Mouse (Mus musculus): ENCODE results near the gene Ppp1r14c.
"Not testable (repeated sequence)": the region's sequence is repeated elsewhere in the genome, so short reads cannot be mapped to it uniquely, and the experiment has no call there.

The Ppp1r14c gene

DNA sequence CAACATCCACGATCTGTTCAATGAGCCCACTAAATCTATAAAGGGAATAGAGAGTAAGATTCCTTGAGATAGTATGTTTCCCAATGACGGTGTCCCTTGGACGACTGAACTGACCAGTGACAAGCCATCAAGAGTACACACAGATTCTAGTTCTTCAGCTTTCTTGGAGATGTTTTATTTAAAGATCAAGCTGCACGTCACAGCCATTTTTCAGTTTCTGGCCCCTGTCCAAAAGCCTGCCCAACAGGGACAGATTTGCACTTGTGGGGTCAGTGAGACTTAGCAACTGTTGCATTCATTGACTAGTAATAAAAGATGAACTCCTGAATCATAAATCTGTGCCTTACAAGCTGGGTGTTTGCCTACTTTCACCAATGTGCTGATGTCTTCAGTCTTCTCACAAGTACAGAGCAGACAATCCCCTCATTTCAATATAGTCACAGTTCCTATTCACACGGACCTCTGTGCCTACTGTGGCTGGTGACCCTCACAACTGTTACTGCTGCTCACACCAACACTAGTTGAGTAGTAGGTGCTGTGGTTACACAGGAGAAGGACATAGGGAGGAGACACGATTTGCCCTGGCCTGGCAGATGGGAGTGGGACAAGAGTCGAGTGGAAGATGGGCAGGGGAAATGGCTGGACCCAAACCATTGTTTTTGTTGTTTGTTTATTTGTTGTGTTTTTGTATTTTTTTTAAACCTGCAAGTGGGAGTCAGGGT lies 37.7 kb downstream of the Ppp1r14c start:
- peak in 1 of 2 experiments; percentile 5 for DNase-seq

DNA sequence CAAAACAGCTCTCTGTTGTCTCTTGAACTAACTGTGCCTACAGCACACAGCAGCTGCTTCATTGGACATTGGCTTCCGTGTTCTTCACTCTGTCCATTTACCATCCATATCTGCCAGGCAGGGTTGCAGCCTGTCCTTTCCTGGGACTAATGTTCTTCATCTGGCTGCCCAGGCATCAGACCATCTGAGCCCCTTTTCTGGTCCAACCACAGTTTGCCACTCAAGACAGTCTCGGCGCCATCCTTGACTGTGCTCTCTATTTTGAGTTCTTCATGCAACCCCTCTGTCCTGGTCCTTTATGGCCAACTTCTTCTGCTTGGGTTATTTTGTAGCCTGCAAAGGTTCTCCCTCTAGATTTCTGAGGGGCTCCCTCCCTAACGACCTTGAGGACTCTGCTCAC lies 38.5 kb downstream of the Ppp1r14c start:
- no peak for DNase-seq

DNA sequence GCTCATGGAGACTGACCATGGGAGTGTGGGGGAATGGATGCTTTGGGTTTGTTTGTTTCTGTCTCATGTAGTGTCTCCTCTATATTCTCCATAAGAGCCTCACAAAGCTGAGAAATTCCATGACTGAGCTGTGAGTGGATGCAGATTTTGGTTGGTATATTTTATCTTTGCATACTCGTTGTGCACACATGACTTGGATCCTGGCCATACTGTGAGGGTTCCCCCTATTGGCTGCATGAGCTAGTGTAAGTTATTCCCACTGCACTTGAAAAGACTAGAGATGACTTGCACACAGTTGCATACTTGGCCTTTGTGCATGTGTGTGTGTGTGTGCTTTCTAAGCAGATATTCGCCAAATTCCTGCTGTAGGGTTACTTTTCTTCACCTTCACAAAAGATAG lies 40.4 kb downstream of the Ppp1r14c start:
- DNase-seq: no peak

DNA sequence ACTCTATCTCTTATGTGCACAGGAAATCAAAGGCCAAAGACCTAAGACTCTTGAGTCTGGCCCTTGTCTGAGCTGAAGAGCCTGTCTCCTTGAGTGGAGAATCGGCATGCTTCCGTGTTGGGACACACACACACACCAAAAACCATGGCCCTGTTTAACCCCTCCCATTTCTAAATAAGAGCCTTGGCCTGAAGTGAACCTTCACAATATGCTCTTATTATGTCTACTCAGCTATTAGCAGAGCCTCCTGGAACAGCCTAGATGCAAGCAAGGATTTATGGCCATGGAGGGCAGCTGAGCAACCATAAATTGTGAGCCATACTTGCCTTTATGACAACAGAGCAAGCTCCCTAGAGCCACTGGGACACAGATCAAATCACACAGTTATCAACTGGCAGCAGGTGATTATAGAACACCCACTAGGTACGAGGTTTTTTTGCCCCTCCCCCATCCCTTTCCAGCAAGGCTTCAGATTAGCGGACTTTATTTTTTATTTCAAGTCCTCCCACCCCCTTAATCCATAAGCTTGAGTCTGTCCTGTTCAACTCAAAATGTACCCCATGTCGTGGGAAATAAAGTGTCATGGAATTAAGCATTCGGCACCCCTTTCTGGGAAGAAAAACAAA lies 42.3 kb downstream of the Ppp1r14c start:
- DNase-seq: peak; percentile 4 to 27

DNA sequence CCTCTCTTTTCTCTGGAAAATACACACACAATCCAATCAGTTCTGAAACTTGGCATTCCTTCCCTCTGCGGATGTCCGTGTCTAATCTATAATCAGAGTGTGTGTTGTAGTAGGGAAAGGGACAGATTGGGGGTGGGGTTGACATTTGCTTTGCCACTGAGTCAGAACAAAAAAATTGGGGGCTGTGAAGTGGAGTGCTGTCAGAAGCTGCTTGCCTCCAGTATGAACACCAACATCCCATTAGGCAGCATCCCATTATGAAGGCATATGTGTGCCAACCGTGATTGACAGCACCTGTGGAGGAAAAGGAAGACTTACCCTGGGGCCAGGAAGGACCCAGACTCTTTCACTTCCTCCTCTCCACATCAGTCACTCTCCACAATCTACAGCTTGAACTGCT lies 42.8 kb downstream of the Ppp1r14c start:
- no peak for DNase-seq

DNA sequence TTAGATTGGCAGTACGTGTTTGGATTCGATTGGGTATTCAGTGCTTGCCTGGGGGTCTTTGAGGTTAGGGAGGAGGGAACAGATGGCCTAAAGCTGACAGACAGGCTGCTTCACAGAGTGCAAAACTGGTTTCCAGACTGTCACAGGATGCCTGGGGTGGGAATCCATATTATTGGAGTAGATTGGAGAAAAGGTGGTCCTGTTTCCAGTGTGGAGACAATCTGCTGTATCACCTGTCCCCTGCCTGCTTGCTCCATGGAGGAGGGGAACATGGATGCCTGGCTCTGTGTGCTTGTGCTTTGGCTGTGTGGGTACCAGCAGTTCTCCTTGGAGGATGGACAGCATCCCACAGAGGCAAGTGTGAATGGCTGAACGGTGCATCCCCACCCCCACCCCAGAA lies 45.4 kb downstream of the Ppp1r14c start:
- no peak for DNase-seq

- DNase-seq: no peak
These were observed 45.8 kb downstream of the Ppp1r14c start for GRCm38 (mm10) chr10:3411639-3412038.

GRCm38 (mm10) chr10:3414813-3415212 lies 49.0 kb downstream of the Ppp1r14c start:
- DNase-seq: no peak

DNA sequence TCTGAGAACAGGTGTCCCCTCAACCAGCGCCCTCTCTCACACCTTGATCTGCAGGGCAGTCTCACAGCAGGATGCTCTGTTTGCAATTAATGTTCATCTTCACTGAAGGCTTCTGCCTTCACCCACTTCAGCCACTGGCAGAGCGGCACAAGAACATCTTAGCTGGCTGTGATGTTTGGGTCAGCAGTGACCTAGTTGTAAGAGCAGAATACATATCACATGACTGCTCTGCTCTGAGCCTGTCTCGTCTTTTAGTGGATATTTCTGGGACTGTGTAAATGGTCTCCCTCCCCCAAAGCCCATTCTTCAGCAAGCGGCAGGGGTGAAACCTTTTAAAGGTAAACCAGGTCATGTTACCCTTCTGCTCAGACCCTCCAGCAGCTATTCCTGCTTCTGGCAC lies 50.7 kb downstream of the Ppp1r14c start:
- DNase-seq: no peak

DNA sequence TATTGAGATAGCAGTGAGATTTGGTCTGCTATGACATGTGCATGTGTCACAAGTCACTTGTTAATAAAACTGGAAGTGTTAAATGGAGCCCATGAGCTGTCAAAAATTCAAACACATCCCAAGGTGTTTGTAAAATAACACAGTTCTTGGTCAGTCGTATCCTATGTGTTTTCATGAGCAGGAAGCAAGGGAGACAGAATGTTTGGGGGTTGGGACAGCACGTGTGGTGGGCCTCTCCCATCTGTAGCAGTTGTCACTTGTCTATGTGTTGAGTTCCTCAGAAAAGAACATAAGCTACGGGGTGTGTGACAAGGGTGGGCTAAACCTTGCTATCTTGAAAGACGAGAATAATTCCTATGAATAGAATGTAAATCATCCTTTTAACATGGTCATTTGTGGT lies 51.6 kb downstream of the Ppp1r14c start:
- DNase-seq: no peak

GRCm38 (mm10) chr10:3424016-3424415 lies 58.2 kb downstream of the Ppp1r14c start:
- DNase-seq: no peak

GRCm38 (mm10) chr10:3427689-3428399 lies 62.0 kb downstream of the Ppp1r14c start:
- peak in 1 of 2 experiments; percentile 5 for DNase-seq

DNA sequence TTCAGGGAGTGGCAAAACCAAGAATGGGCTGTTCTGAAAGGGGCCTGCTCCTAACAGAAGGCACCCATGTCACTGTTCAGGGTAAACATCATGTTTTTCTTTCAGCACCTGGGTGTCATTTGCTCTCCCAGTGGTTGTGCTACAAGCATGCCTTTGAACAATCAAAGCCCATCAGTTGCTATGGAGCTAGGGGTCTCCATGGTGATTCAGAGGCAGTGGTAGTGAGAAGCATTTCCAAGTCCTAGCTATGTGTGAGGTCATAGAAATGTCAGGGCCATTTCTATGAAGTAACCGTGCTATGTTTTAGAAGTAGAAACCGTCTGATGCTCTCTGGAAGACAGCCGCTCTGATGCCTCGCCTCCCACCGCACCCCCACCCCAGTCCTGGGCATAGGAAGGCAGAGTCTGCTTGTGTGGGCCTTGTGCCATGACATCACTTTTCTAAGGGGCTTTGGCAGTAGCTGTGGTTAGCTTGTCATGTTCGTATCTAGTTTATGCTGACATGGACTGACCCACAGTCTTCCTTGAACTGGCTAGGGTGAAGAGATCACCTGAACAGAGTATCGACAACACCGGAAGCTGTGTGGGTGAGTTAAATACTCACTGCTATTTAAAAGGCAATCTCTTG lies 69.1 kb downstream of the Ppp1r14c start:
- no peak for DNase-seq

- DNase-seq: no peak
These were observed 75.0 kb downstream of the Ppp1r14c start for GRCm38 (mm10) chr10:3440722-3441471.

DNA sequence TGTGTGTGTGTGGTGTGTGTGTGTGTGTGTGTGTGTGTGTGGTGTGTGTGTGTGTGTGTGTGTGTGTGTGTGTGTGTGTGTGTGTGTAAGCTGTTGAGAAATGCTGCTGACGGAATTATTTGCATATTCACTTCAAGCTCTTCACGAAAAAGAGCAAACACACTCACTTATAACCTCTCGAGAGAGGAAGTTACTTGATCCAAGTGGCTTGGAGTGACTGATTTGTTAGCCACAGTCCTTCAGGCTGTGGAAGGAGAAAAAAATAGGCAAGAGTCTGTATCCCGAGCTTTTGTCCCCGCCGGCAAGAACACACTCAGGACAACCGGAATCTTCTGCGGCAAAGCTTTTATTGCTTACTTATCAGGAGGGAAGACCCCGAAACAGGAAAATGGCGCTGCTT lies 80.9 kb downstream of the Ppp1r14c start:
- not testable (repeated sequence) for DNase-seq

- no peak for DNase-seq
These were observed 82.8 kb downstream of the Ppp1r14c start for GRCm38 (mm10) chr10:3448699-3449098.

DNA sequence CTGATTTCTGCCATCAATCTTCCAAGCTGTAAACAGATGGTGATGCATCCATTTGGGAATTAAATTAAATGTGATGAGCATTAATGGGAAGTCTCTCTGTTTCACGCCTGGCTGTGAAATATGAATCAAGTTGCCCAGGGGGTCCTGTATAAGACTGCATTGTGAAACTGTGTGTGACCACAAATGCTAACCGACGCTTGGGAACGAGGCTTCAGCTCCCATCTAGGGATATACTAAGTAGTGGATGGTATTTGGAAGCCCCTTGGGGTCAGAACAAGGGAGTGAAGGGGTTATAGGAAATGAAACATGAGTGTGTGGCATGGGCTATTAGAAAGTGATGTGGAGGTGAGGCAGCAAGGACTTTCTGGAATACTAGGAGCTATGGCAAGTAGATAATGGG lies 86.1 kb downstream of the Ppp1r14c start:
- no peak for DNase-seq

- DNase-seq: no peak
These were observed 87.1 kb downstream of the Ppp1r14c start for GRCm38 (mm10) chr10:3452822-3453475.

DNA sequence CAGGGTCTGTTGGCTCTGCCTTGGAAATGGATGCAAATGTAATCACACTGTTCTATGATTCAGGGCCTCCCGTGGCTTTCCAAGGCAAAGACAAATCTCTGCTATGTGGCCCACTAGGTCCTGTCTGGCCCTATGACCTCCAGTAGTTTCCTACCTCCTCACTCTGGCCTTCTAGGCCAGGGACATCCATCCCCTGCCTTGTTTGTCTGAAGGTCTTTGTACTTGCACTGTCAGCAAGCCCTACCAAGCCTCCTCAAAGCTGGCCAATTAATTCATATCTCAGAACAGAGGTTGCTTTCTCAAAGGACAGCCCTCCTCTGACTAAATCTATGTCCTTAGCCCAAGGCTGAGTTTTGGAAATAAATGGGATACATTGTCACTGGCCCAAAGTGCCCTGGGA lies 92.8 kb downstream of the Ppp1r14c start:
- no peak for DNase-seq

- DNase-seq: no peak
These were observed 95.0 kb downstream of the Ppp1r14c start for GRCm38 (mm10) chr10:3460841-3461240.

- DNase-seq: no peak
These were observed 100.3 kb downstream of the Ppp1r14c start for GRCm38 (mm10) chr10:3466135-3466626.

DNA sequence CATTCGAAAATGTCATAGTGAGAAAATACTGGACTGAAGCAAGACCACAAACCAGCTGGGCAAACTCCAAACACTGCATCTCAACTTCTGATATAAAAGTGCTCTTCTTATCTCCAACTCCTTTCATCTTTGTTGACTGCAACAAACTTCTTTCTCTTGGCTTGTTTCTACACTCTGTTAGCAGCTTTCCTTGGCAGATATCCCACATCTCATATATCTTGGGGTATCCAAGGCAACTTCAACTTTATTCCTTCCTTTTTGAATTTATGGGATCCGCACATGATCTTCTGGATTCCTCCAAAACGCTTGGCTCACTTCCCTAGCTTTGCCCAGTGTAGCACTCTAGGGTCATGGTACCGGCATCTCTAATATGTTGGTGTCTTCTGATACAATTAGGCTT lies 102.7 kb downstream of the Ppp1r14c start:
- no peak for DNase-seq
